Mouse (Mus musculus) brain, embryonic 14.5 days (tissue): Measurements from ENCODE around the gene Lemd2. TPM values are rescaled to one million over a fixed set of nuclear protein-coding genes. Genes with fewer than 3 reads are reported as not detected.

Experiments
- DNase-seq: peaks from one replicate; pipeline ENCODE4 v3.0.0-alpha.2; 2011; ENCODE audit warnings: low read depth
- CTCF ChIP-seq: fragments of 200-500 bp; IDR thresholded peaks from 2 replicates; pipeline ENCODE4 v1.5.1; 2012; ENCODE audit warnings: inconsistent platforms, mild to moderate bottlenecking, moderate library complexity, borderline replicate concordance; ENCODE audit not compliant: insufficient read depth, insufficient read length; ENCODE audit errors: extremely low read depth
- POLR2A ChIP-seq: fragments of 200-500 bp; IDR thresholded peaks from 2 replicates; pipeline ENCODE4 v1.6.1; 2012; ENCODE audit warnings: mild to moderate bottlenecking, inconsistent platforms, borderline replicate concordance; ENCODE audit not compliant: poor library complexity, insufficient read depth, insufficient read length, severe bottlenecking; ENCODE audit errors: extremely low read depth
- polyA plus RNA-seq: library from polyadenylated mRNA; depleted of rRNA; stranded (reverse); fragments of >200 nt; gene quantifications from 2 replicates; pipeline ENCODE4 v1.2.3, GENCODE M21; 2012

Gene Lemd2
- polyA plus RNA-seq, 1 experiment: 117 TPM

GRCm38 (mm10) chr17:27221562-27221961 is 17.3 kb upstream of the Lemd2 start:
- TF ChIP-seq CTCF (no peak), POLR2A (no peak)
- no peak for DNase-seq

- TF ChIP-seq POLR2A: no peak
- no peak for TF ChIP-seq CTCF
Measured at GRCm38 (mm10) chr17:27218916-27219315, 14.6 kb upstream of the Lemd2 start.

GRCm38 (mm10) chr17:27218364-27218763 is 14.1 kb upstream of the Lemd2 start:
- no peak for TF ChIP-seq CTCF
- no peak for TF ChIP-seq POLR2A
- no peak for DNase-seq

More at GRCm38 (mm10) chr17:27218916-27219315, 14.6 kb upstream of the Lemd2 start:
- DNase-seq: no peak

GRCm38 (mm10) chr17:27212768-27213525 is 8.7 kb upstream of the Lemd2 start:
- DNase-seq: peak; percentile 76
- TF ChIP-seq CTCF (peak; percentile 64), POLR2A (no peak)

GRCm38 (mm10) chr17:27212006-27212405 is 7.7 kb upstream of the Lemd2 start:
- no peak for DNase-seq
- TF ChIP-seq CTCF: no peak
- no peak for TF ChIP-seq POLR2A

- TF ChIP-seq CTCF (no peak), POLR2A (no peak)
- no peak for DNase-seq
Measured at GRCm38 (mm10) chr17:27207113-27207707, 2.9 kb upstream of the Lemd2 start.

- TF ChIP-seq POLR2A (no peak), CTCF (no peak)
- DNase-seq: peak; percentile 55
Measured at GRCm38 (mm10) chr17:27203358-27204074, 753 bp downstream of the Lemd2 start.

GRCm38 (mm10) chr17:27202919-27203357 is 1.3 kb downstream of the Lemd2 start:
- TF ChIP-seq POLR2A (no peak), CTCF (no peak)
- DNase-seq: no peak

GRCm38 (mm10) chr17:27201981-27202380 is 2.3 kb downstream of the Lemd2 start:
- DNase-seq: no peak
- TF ChIP-seq POLR2A (no peak), CTCF (peak; percentile 42; the same call in 1 of the 2 replicates)

GRCm38 (mm10) chr17:27200801-27201200 is 3.5 kb downstream of the Lemd2 start:
- TF ChIP-seq CTCF: no peak
- no peak for TF ChIP-seq POLR2A

GRCm38 (mm10) chr17:27199864-27200263 is 4.4 kb downstream of the Lemd2 start:
- TF ChIP-seq POLR2A (no peak), CTCF (no peak)
- DNase-seq: no peak

More at GRCm38 (mm10) chr17:27200801-27201200, 3.5 kb downstream of the Lemd2 start:
- DNase-seq: no peak
